ENCODE assay signal across 9 mouse cellular contexts in the genomic region with DNA sequence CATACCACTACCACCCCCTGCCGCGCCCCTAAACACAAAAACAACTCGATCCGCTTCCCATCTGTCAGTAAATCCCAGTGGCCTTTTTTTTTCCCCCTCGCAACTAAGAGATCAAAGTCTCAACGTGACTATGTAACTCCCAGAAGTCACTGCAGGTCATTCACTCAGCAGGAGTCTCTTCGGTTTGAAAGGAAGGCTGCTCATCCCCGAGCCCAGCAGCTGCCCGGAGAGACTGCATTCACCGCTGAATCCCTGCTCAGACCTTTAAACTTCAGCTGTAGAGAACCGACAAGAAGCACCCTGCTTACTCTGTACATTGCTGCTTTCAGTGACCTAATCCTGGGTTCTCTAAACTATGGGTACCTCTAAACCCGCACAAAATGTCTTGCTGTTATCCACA. TPM values are rescaled to one million over a fixed set of nuclear protein-coding genes. Genes with fewer than 3 reads are reported as not detected.
A peak's percentile ranks its signal among the peaks of the same experiment; 100 is the strongest.
DNase-seq lines count a peak whose midpoint lies in the region; ATAC-seq and TF ChIP-seq lines count a peak whose summit lies in the region.
"Had no signal": no experiment of that assay in that cellular context is flagged by ENCODE, and none has a peak within 500 bp of the region (broad histone marks: within the 10 kb centered on the region; RNA-seq: fewer than 3 reads in every experiment).

No protein-coding gene starts in this region.

- WGBS in intestine, postnatal 0 days = 11% methylated on average over 12 of the region's 12 CpGs

- no peak overlapping the region for H3K27ac ChIP-seq in intestine, postnatal 0 days (ENCODE audit: low read depth, low read length)

- H3K4me3 ChIP-seq in intestine, postnatal 0 days (ENCODE audit: low read depth, low read length) = no peak overlapping the region

- ATAC-seq in intestine, postnatal 0 days = no peak

- no peak overlapping the region for H3K9ac ChIP-seq in intestine, postnatal 0 days (ENCODE audit: low read depth, low read length)

- H3K27me3 ChIP-seq in intestine, postnatal 0 days (replicated peaks; ENCODE audit: control insufficient read depth, insufficient read depth, low read length) = no peaks in the 10 kb centered on the region

- TF ChIP-seq CTCF in intestine, postnatal 0 days (IDR thresholded peaks at IDR 0.05; ENCODE audit: low read depth) = no peak

- H3K4me2 ChIP-seq in intestine, postnatal 0 days (replicated peaks; ENCODE audit: low read depth) = peak overlapping the region; percentile 35

- no peaks in the 10 kb centered on the region for H3K9me3 ChIP-seq in intestine, postnatal 0 days (ENCODE audit: control insufficient read depth)

- H3K36me3 ChIP-seq in intestine, postnatal 0 days (ENCODE audit: control insufficient read depth, insufficient read depth) = no peaks in the 10 kb centered on the region

- no peaks in the 10 kb centered on the region for H3K4me1 ChIP-seq in intestine, postnatal 0 days (replicated peaks; ENCODE audit: control insufficient read depth, insufficient read depth, low read length)

- DNase-seq in Muller cell, postnatal 12 days (ENCODE audit: inconsistent ontology term) = peak; percentile 31
- DNase-seq in embryo, embryonic 9.5 days (ENCODE audit: extremely low spot score) = peak; percentile 63
- DNase-seq in mesoderm, embryonic 11.5 days (ENCODE audit: low read depth, low spot score) = peak; percentile 60
- DNase-seq in adrenal gland, postnatal 4 days (ENCODE audit: low spot score in 2 of 2) = no peak
- no peak for DNase-seq in ovary, postnatal 14 days (ENCODE audit: low spot score)
- DNase-seq in right cerebral cortex, postnatal 10 days (ENCODE audit: low spot score in 2 of 2) = no peak
- no peak for DNase-seq in ovary, postnatal 36 days (ENCODE audit: low spot score)
- DNase-seq: adrenal gland, postnatal 10 days had no signal

RNA-seq across cellular contexts. Expression of a gene that starts 31.4 kb away (rescaled TPM):
- 0.03 and 0.08 TPM in 2 replicates for polyA plus RNA-seq in intestine, postnatal 0 days (2015; fragmentation: Nextera tagmentation; extraction: Ambion mirVana)
- 1 to 10 TPM; 1.7 to 3.2 TPM for total RNA-seq in adrenal gland, postnatal 4 days (2021)

Comparison
In these comparisons a context has a peak if more than half of its experiments do, and no peak if none do; other contexts are left out.
1. DNase-seq: peak in Muller cell, postnatal 12 days (single experiment), embryo, embryonic 9.5 days (single experiment) and mesoderm, embryonic 11.5 days (single experiment); none in adrenal gland, postnatal 4 days (0 of 2), ovary, postnatal 14 days (single experiment), right cerebral cortex, postnatal 10 days (0 of 2) and ovary, postnatal 36 days (single experiment).